Mouse (Mus musculus) intestine, embryonic 16.5 days (tissue): ENCODE data around the gene Atp1a1. TPM values are rescaled to one million over a fixed set of nuclear protein-coding genes. Genes with fewer than 3 reads are reported as not detected.

Experiments
- ATAC-seq: fragments of 200-750 bp; cut with Nextera tagmentation; 2 replicates; pipeline ENCODE4 v1.8.0; 2017; ENCODE audit warnings: moderate TSS enrichment, moderate library complexity
- H3K27ac ChIP-seq: fragments of 300-500 bp; sonication (generic); 2 replicates; pipeline ENCODE4 v1.5.1; 2014; ENCODE audit warnings: mild to moderate bottlenecking, low read length
- H3K27me3 ChIP-seq: fragments of 300-500 bp; sonication (generic); replicated peaks from 2 replicates; pipeline ENCODE4 v1.6.1; 2014; ENCODE audit warnings: low read length, control low read depth, mixed read lengths; ENCODE audit not compliant: control insufficient read depth, insufficient read depth
- H3K36me3 ChIP-seq: fragments of 300-500 bp; sonication (generic); 2 replicates; pipeline ENCODE4 v1.6.1; 2014; ENCODE audit warnings: low read length, control low read depth; ENCODE audit not compliant: control insufficient read depth, insufficient read depth
- H3K4me1 ChIP-seq: fragments of 300-500 bp; sonication (generic); 2 replicates; pipeline ENCODE4 v1.6.1; 2014; ENCODE audit warnings: low read length, control low read depth, mixed read lengths; ENCODE audit not compliant: control insufficient read depth, insufficient read depth
- H3K4me2 ChIP-seq: fragments of 300-500 bp; sonication (generic); 2 replicates; pipeline ENCODE4 v1.6.1; 2014; ENCODE audit warnings: low read depth, low read length, control low read depth
- H3K4me3 ChIP-seq: fragments of 300-500 bp; sonication (generic); 2 replicates; pipeline ENCODE4 v1.5.1; 2014; ENCODE audit warnings: mild to moderate bottlenecking, low read length
- H3K9ac ChIP-seq: fragments of 300-500 bp; sonication (generic); 2 replicates; pipeline ENCODE4 v1.6.1; 2014; ENCODE audit warnings: low read depth, low read length
- H3K9me3 ChIP-seq: fragments of 300-500 bp; sonication (generic); 2 replicates; pipeline ENCODE4 v1.6.1; 2016; ENCODE audit warnings: low read length, control low read depth; ENCODE audit not compliant: control insufficient read depth
- WGBS: fragments of 180-500 bp; shearing (Covaris S2); extraction: QIAGEN DNeasy Blood & Tissue Kit; methylation state at CpG from one replicate; pipeline ENCODE4 v1.1.7; 2014; 5-methylcytosine and 5-hydroxymethylcytosine counted together
- polyA plus RNA-seq: library from polyadenylated mRNA; unstranded; fragments of >200 nt; fragmentation: Nextera tagmentation; extraction: Ambion mirVana; gene quantifications from 2 replicates; pipeline ENCODE4 v1.2.1, GENCODE M21; 2015

Gene Atp1a1
- polyA plus RNA-seq, result 262 and 319 TPM in 2 replicates

DNA sequence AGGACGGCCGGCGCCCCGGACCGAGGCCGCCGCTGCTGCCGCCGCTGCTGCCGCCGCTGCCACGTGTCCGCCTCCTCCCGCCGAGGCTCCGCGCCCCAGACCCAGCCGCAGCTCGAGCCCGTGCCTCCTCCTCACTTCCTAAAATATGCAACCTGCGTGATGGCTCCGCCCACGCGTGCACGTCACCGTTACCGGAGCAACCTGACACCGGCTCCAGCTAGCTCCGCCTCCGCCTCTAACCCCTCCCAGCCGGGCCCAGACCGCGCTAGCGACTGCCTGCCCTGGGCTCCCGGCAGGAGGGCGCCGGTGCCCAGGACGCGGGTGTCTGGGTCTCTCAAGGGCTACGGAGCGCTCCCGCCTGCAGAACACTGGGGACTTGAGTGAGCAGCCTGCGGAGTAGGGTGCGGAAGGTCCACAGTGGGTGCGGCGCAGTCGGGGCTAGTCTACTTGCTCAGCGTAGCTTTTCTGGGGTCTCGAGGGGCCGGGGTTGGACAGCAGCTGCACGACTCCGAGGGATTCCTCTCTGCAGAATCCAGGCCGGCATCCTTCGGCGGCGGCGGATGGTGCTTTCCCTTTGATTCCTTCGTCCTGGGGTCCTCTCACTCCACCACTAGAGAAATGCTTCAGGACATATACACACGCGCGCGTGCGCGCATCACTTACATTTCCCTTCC lies at the start of gene Atp1a1:
Gene Atp1a1 (minus strand): TSS at position 135 of the 674 bp plus-strand sequence.
- H3K9ac ChIP-seq, result peak within 1 kb of the TSS; percentile 96
- WGBS, result under 1% methylated on average over 53 of the region's 64 CpGs

GRCm38 (mm10) chr3:101653446-101653845 lies 49.0 kb upstream of the Atp1a1 start:
- Histone ChIP-seq H3K4me2 (no peak overlapping the region), H3K27me3 (no peaks in the 10 kb centered on the region), H3K36me3 (no peaks in the 10 kb centered on the region), H3K27ac (no peak overlapping the region), H3K9ac (no peak overlapping the region), H3K9me3 (no peaks in the 10 kb centered on the region), H3K4me1 (peaks cover 4% of the 10 kb centered on the region), H3K4me3 (no peak overlapping the region)
- ATAC-seq, result peak; percentile 32
- WGBS, result 33% methylated on average over 7 of the region's 7 CpGs

More for the DNA sequence above, at the start of gene Atp1a1:
- H3K4me3 ChIP-seq, result peak within 1 kb of the TSS; percentile 82
- H3K27me3 ChIP-seq, result no peaks in the 10 kb centered on the region
- peaks cover 31% of the 10 kb centered on the region for H3K4me1 ChIP-seq
- no peaks in the 10 kb centered on the region for H3K36me3 ChIP-seq
- H3K27ac ChIP-seq, result peak within 1 kb of the TSS; percentile 98
- H3K9me3 ChIP-seq, result no peaks in the 10 kb centered on the region
- peak within 1 kb of the TSS; percentile 88 for H3K4me2 ChIP-seq
- ATAC-seq, result peak; percentile 92

GRCm38 (mm10) chr3:101652967-101653366 lies 48.5 kb upstream of the Atp1a1 start:
- no peak overlapping the region for H3K4me2 ChIP-seq
- H3K27ac ChIP-seq, result no peak overlapping the region
- no peaks in the 10 kb centered on the region for H3K27me3 ChIP-seq
- peaks cover 4% of the 10 kb centered on the region for H3K4me1 ChIP-seq
- H3K36me3 ChIP-seq, result no peaks in the 10 kb centered on the region
- H3K4me3 ChIP-seq, result no peak overlapping the region
- no peak overlapping the region for H3K9ac ChIP-seq
- WGBS, result 70% methylated on average over 2 of the region's 2 CpGs
- ATAC-seq, result no peak
- no peaks in the 10 kb centered on the region for H3K9me3 ChIP-seq

GRCm38 (mm10) chr3:101650328-101650727 lies 45.8 kb upstream of the Atp1a1 start:
- no peaks in the 10 kb centered on the region for H3K9me3 ChIP-seq
- H3K4me1 ChIP-seq, result peaks cover 4% of the 10 kb centered on the region
- WGBS, result 73% methylated on average over 2 of the region's 2 CpGs
- H3K27ac ChIP-seq, result no peak overlapping the region
- no peak overlapping the region for H3K9ac ChIP-seq
- H3K27me3 ChIP-seq, result no peaks in the 10 kb centered on the region
- ATAC-seq, result no peak
- H3K4me3 ChIP-seq, result no peak overlapping the region
- H3K36me3 ChIP-seq, result no peaks in the 10 kb centered on the region
- H3K4me2 ChIP-seq, result no peak overlapping the region

DNA sequence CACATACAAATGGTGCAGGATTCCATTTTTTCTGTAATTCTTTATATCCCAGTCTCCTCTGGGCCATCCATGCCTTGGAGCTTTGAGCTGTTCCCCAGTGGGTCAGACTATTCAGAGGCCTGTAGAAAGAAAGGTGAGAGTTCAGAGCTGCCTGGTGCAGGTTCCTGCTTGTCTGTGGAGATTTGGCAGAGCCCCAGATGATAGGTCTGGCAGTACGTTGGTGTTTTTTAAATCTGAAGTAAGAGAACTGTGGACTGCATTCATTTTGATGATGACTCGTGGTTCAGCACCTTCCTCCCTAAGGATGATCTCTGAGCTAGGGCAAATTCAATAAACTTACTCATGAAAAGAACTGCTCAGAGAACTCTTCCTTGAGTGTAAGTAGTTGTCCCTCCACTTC lies 44.8 kb upstream of the Atp1a1 start:
- Histone ChIP-seq H3K4me1 (peaks cover 4% of the 10 kb centered on the region), H3K4me3 (no peak overlapping the region), H3K9ac (no peak overlapping the region), H3K27me3 (no peaks in the 10 kb centered on the region), H3K4me2 (no peak overlapping the region), H3K9me3 (no peaks in the 10 kb centered on the region), H3K27ac (no peak overlapping the region), H3K36me3 (no peaks in the 10 kb centered on the region)
- ATAC-seq, result no peak
- 56% methylated on average over 2 of the region's 2 CpGs for WGBS

DNA sequence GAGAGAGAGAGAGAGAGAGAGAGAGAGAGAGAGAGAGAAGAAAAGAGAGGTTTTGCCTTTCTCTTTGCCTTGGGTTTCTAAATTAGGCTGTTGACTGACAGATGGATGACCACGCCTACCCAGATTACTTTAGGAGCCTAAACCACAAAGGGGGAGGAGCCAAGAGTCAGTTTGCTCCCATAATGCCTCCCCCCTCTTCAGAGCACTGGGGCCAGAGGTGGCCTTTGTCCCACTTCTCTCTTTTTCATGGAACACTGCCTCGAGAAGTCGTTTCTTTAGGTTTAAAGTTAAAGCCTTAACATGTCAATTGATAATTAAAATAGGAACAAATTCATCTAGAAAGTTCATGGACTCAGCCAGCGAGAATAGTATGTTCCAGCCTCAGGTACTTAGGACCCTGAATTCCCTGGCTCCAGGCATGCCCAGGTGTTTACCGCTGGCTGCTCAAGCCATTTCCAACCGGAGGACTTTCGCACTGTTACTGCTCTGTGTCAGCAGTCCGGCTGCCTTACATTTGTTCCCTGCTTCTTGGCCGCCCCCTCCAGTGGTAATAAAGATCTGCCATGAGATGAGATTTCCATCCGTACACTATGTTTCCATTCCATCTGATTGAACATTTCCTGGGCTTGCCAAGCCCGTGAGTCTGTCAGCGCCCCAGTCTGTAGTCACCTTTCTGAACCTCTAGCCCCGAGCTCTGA lies 43.8 kb upstream of the Atp1a1 start:
- no peak overlapping the region for H3K27ac ChIP-seq
- H3K9ac ChIP-seq, result no peak overlapping the region
- H3K9me3 ChIP-seq, result no peaks in the 10 kb centered on the region
- H3K4me3 ChIP-seq, result no peak overlapping the region
- no peak for ATAC-seq
- H3K4me1 ChIP-seq, result no peaks in the 10 kb centered on the region; the same call in 1 of the 2 replicates
- H3K4me2 ChIP-seq, result no peak overlapping the region
- H3K27me3 ChIP-seq, result no peaks in the 10 kb centered on the region
- 65% methylated on average over 13 of the region's 13 CpGs for WGBS
- H3K36me3 ChIP-seq, result no peaks in the 10 kb centered on the region

GRCm38 (mm10) chr3:101646806-101647205 lies 42.3 kb upstream of the Atp1a1 start:
- Histone ChIP-seq H3K27ac (no peak overlapping the region), H3K4me3 (no peak overlapping the region), H3K9me3 (no peaks in the 10 kb centered on the region), H3K27me3 (no peaks in the 10 kb centered on the region), H3K4me2 (no peak overlapping the region), H3K36me3 (no peaks in the 10 kb centered on the region), H3K4me1 (no peaks in the 10 kb centered on the region), H3K9ac (no peak overlapping the region)
- no peak for ATAC-seq
- 68% methylated on average over 5 of the region's 5 CpGs for WGBS

DNA sequence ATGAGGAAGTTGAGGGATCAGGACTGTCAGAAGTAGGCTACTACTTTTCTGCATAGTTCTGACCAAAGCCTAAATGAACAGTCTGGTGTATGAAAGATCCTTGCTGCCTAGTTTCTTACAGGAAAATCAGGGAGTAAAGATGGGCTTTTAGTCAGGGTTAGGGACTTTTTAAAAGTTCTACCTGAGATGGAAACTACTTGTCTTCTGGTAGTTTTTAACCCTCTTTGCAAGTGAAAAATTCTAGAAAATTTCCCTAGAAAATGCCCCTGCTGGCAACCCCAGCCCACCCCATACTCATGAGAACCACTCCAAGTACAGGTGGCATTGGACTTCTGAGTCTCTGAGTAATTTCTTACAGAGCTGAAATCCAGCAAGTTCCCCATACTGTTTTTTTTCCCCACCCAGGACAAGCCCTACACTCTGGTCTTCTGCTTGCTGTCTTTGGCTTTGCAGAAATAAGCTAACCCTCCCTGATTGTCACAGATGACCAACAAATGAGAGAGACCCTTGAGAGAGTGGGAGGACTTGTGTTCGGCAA lies 41.2 kb upstream of the Atp1a1 start:
- ATAC-seq, result no peak
- WGBS, result 68% methylated on average over 1 of the region's 1 CpGs

DNA sequence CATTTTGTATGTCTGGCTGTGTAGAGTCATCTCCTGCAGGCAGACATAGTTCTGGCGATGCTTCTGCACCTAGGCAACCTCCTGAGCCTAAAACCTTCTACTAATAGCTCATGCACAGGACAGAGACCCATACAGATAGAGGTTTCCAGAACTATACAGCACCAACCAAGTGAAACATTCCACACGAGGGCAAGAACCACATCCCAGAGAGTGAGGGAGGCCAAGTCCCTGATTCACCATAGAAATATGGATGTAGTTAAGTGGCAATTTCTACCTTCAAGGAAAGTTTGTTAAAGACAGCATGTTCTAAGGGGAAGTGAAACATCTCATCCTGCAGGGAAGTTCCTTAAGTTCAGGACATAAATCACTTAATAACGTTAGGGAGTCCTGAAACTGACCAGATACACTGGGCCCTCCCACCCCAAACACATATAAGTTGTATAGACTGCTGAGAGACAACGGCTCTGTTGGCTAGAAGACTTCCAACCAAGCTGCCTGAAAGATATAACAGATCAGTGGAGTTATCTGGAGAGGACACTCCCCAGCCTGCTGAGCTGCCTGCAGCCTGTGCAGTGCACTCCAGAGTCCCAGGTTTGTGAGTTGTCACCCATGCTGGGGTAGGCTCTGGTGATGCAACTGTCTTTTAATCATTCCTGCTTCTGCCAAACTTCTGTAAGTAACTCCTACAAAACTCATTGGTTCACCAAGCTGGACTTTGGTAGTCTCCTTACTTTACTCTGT lies 39.7 kb upstream of the Atp1a1 start:
- no peak for ATAC-seq
- H3K4me3 ChIP-seq, result no peak overlapping the region
- WGBS, result 63% methylated on average over 4 of the region's 4 CpGs

More for the DNA sequence above, 41.2 kb upstream of the Atp1a1 start:
- no peak overlapping the region for H3K4me3 ChIP-seq
- H3K27ac ChIP-seq, result no peak overlapping the region
- H3K27me3 ChIP-seq, result no peaks in the 10 kb centered on the region
- no peaks in the 10 kb centered on the region for H3K4me1 ChIP-seq
- H3K9me3 ChIP-seq, result no peaks in the 10 kb centered on the region
- no peaks in the 10 kb centered on the region for H3K36me3 ChIP-seq
- H3K9ac ChIP-seq, result no peak overlapping the region
- no peak overlapping the region for H3K4me2 ChIP-seq

More for the DNA sequence above, 39.7 kb upstream of the Atp1a1 start:
- Histone ChIP-seq H3K27ac (no peak overlapping the region), H3K27me3 (no peaks in the 10 kb centered on the region), H3K4me1 (no peaks in the 10 kb centered on the region), H3K9ac (no peak overlapping the region), H3K4me2 (no peak overlapping the region), H3K9me3 (no peaks in the 10 kb centered on the region), H3K36me3 (no peaks in the 10 kb centered on the region)
